Mouse (Mus musculus): ENCODE measurements around the gene Gpatch1. TPM values are rescaled to one million over a fixed set of nuclear protein-coding genes. Genes with fewer than 3 reads are reported as not detected.

Gene Gpatch1
- polyA plus RNA-seq, 1 experiment from 2014 or later, result 17.5 TPM

GRCm38 (mm10) chr7:35349886-35350684 lies 31.8 kb upstream of the Gpatch1 start:
- no peak overlapping the region for H3K9ac ChIP-seq (ENCODE audit: low read length)
- H3K27ac ChIP-seq (replicated peaks; ENCODE audit: low read depth, low read length), result no peak overlapping the region
- H3K9me3 ChIP-seq (ENCODE audit: control insufficient read depth, low read length), result no peaks in the 10 kb centered on the region
- ATAC-seq (ENCODE audit: insufficient number of reproducible peaks, low FRiP score, low TSS enrichment, low read depth) (no peak), DNase-seq (ENCODE audit: low spot score) (no peak)
- H3K27me3 ChIP-seq (ENCODE audit: control insufficient read depth, insufficient read depth, low read length), result no peaks in the 10 kb centered on the region
- H3K4me1 ChIP-seq (ENCODE audit: control insufficient read depth, insufficient read depth, low read length), result no peaks in the 10 kb centered on the region
- no peaks in the 10 kb centered on the region for H3K36me3 ChIP-seq (ENCODE audit: control insufficient read depth, insufficient read depth, low read length)
- no peak overlapping the region for H3K4me2 ChIP-seq (ENCODE audit: low read depth, severe bottlenecking)
- WGBS, result 90% methylated on average over 8 of the region's 8 CpGs
- no peak overlapping the region for H3K4me3 ChIP-seq (ENCODE audit: low read depth, low read length)

GRCm38 (mm10) chr7:35349022-35349421 lies 30.8 kb upstream of the Gpatch1 start:
- H3K4me2 ChIP-seq (ENCODE audit: low read depth, severe bottlenecking), result no peak overlapping the region
- no peak overlapping the region for H3K4me3 ChIP-seq (ENCODE audit: low read depth, low read length)
- no peaks in the 10 kb centered on the region for H3K27me3 ChIP-seq (ENCODE audit: control insufficient read depth, insufficient read depth, low read length)
- H3K27ac ChIP-seq (replicated peaks; ENCODE audit: low read depth, low read length), result no peak overlapping the region
- no peaks in the 10 kb centered on the region for H3K36me3 ChIP-seq (ENCODE audit: control insufficient read depth, insufficient read depth, low read length)
- H3K4me1 ChIP-seq (ENCODE audit: control insufficient read depth, insufficient read depth, low read length), result no peaks in the 10 kb centered on the region
- H3K9me3 ChIP-seq (ENCODE audit: control insufficient read depth, low read length), result no peaks in the 10 kb centered on the region
- no peak for ATAC-seq (ENCODE audit: insufficient number of reproducible peaks, low FRiP score, low TSS enrichment, low read depth)
- no peak for DNase-seq (ENCODE audit: low spot score)
- 87% methylated on average over 4 of the region's 4 CpGs for WGBS
- H3K9ac ChIP-seq (ENCODE audit: low read length), result no peak overlapping the region

- Histone ChIP-seq H3K4me3 (ENCODE audit: low read depth, low read length) (no peak overlapping the region), H3K27ac (replicated peaks; ENCODE audit: low read depth, low read length) (no peak overlapping the region), H3K27me3 (ENCODE audit: control insufficient read depth, insufficient read depth, low read length) (no peaks in the 10 kb centered on the region), H3K9me3 (ENCODE audit: control insufficient read depth, low read length) (no peaks in the 10 kb centered on the region), H3K4me2 (ENCODE audit: low read depth, severe bottlenecking) (no peak overlapping the region), H3K9ac (ENCODE audit: low read length) (no peak overlapping the region), H3K36me3 (ENCODE audit: control insufficient read depth, insufficient read depth, low read length) (no peaks in the 10 kb centered on the region), H3K4me1 (ENCODE audit: control insufficient read depth, insufficient read depth, low read length) (no peaks in the 10 kb centered on the region)
- DNase-seq (ENCODE audit: low spot score), result no peak
- WGBS, result 68% methylated on average over 18 of the region's 18 CpGs
- ATAC-seq (ENCODE audit: insufficient number of reproducible peaks, low FRiP score, low TSS enrichment, low read depth), result no peak
Measured at GRCm38 (mm10) chr7:35347918-35348700, 29.9 kb upstream of the Gpatch1 start.

GRCm38 (mm10) chr7:35344785-35345330 lies 26.6 kb upstream of the Gpatch1 start:
- Histone ChIP-seq H3K27me3 (ENCODE audit: control insufficient read depth, insufficient read depth, low read length) (no peaks in the 10 kb centered on the region), H3K4me3 (ENCODE audit: low read depth, low read length) (no peak overlapping the region), H3K27ac (replicated peaks; ENCODE audit: low read depth, low read length) (no peak overlapping the region), H3K4me2 (ENCODE audit: low read depth, severe bottlenecking) (no peak overlapping the region), H3K36me3 (ENCODE audit: control insufficient read depth, insufficient read depth, low read length) (no peaks in the 10 kb centered on the region), H3K9ac (ENCODE audit: low read length) (no peak overlapping the region), H3K4me1 (ENCODE audit: control insufficient read depth, insufficient read depth, low read length) (no peaks in the 10 kb centered on the region), H3K9me3 (ENCODE audit: control insufficient read depth, low read length) (no peaks in the 10 kb centered on the region)
- no peak for ATAC-seq (ENCODE audit: insufficient number of reproducible peaks, low FRiP score, low TSS enrichment, low read depth)
- no peak for DNase-seq (ENCODE audit: low spot score)
- WGBS, result 89% methylated on average over 5 of the region's 5 CpGs

GRCm38 (mm10) chr7:35342498-35342897 lies 24.3 kb upstream of the Gpatch1 start:
- ATAC-seq (ENCODE audit: insufficient number of reproducible peaks, low FRiP score, low TSS enrichment, low read depth) (no peak), DNase-seq (ENCODE audit: low spot score) (no peak)
- H3K27ac ChIP-seq (replicated peaks; ENCODE audit: low read depth, low read length), result no peak overlapping the region
- H3K4me2 ChIP-seq (ENCODE audit: low read depth, severe bottlenecking), result no peak overlapping the region
- no peaks in the 10 kb centered on the region for H3K4me1 ChIP-seq (ENCODE audit: control insufficient read depth, insufficient read depth, low read length)
- H3K9ac ChIP-seq (ENCODE audit: low read length), result no peak overlapping the region
- 79% methylated on average over 4 of the region's 4 CpGs for WGBS
- H3K4me3 ChIP-seq (ENCODE audit: low read depth, low read length), result no peak overlapping the region
- no peaks in the 10 kb centered on the region for H3K9me3 ChIP-seq (ENCODE audit: control insufficient read depth, low read length)
- H3K36me3 ChIP-seq (ENCODE audit: control insufficient read depth, insufficient read depth, low read length), result no peaks in the 10 kb centered on the region
- no peaks in the 10 kb centered on the region for H3K27me3 ChIP-seq (ENCODE audit: control insufficient read depth, insufficient read depth, low read length)

GRCm38 (mm10) chr7:35341282-35341681 lies 23.0 kb upstream of the Gpatch1 start:
- H3K36me3 ChIP-seq (ENCODE audit: control insufficient read depth, insufficient read depth, low read length), result no peaks in the 10 kb centered on the region
- 92% methylated on average over 6 of the region's 6 CpGs for WGBS
- no peak overlapping the region for H3K4me2 ChIP-seq (ENCODE audit: low read depth, severe bottlenecking)
- H3K27ac ChIP-seq (replicated peaks; ENCODE audit: low read depth, low read length), result no peak overlapping the region
- no peak overlapping the region for H3K4me3 ChIP-seq (ENCODE audit: low read depth, low read length)
- ATAC-seq (ENCODE audit: insufficient number of reproducible peaks, low FRiP score, low TSS enrichment, low read depth) (no peak), DNase-seq (ENCODE audit: low spot score) (no peak)
- no peaks in the 10 kb centered on the region for H3K27me3 ChIP-seq (ENCODE audit: control insufficient read depth, insufficient read depth, low read length)
- H3K9me3 ChIP-seq (ENCODE audit: control insufficient read depth, low read length), result no peaks in the 10 kb centered on the region
- H3K4me1 ChIP-seq (ENCODE audit: control insufficient read depth, insufficient read depth, low read length), result no peaks in the 10 kb centered on the region
- H3K9ac ChIP-seq (ENCODE audit: low read length), result no peak overlapping the region

- ATAC-seq (ENCODE audit: insufficient number of reproducible peaks, low FRiP score, low TSS enrichment, low read depth) (no peak), DNase-seq (ENCODE audit: low spot score) (no peak)
- Histone ChIP-seq H3K27ac (replicated peaks; ENCODE audit: low read depth, low read length) (no peak overlapping the region), H3K9me3 (ENCODE audit: control insufficient read depth, low read length) (no peaks in the 10 kb centered on the region), H3K9ac (ENCODE audit: low read length) (no peak overlapping the region), H3K4me1 (ENCODE audit: control insufficient read depth, insufficient read depth, low read length) (no peaks in the 10 kb centered on the region), H3K4me3 (ENCODE audit: low read depth, low read length) (no peak overlapping the region), H3K4me2 (ENCODE audit: low read depth, severe bottlenecking) (no peak overlapping the region), H3K27me3 (ENCODE audit: control insufficient read depth, insufficient read depth, low read length) (no peaks in the 10 kb centered on the region), H3K36me3 (ENCODE audit: control insufficient read depth, insufficient read depth, low read length) (no peaks in the 10 kb centered on the region)
- whole genome bisulfite sequencing, result 45% methylated on average over 5 of the region's 5 CpGs
Measured at GRCm38 (mm10) chr7:35340196-35340595, 22.0 kb upstream of the Gpatch1 start.

- H3K4me2 ChIP-seq (ENCODE audit: low read depth, severe bottlenecking), result peak overlapping the region; percentile 98
- H3K36me3 ChIP-seq (ENCODE audit: control insufficient read depth, insufficient read depth, low read length), result no peaks in the 10 kb centered on the region
- H3K9ac ChIP-seq (ENCODE audit: low read length), result peak overlapping the region; percentile 40
- peak overlapping the region; percentile 55 for H3K4me3 ChIP-seq (ENCODE audit: low read depth, low read length)
- no peak overlapping the region for H3K27ac ChIP-seq (replicated peaks; ENCODE audit: low read depth, low read length)
- ATAC-seq (ENCODE audit: insufficient number of reproducible peaks, low FRiP score, low TSS enrichment, low read depth) (peak; percentile 33), DNase-seq (ENCODE audit: low spot score) (peak; percentile 63)
- WGBS, result under 1% methylated on average over 51 of the region's 51 CpGs
- H3K27me3 ChIP-seq (ENCODE audit: control insufficient read depth, insufficient read depth, low read length), result no peaks in the 10 kb centered on the region
- no peaks in the 10 kb centered on the region; the same call in 1 of the 2 replicates for H3K4me1 ChIP-seq (ENCODE audit: control insufficient read depth, insufficient read depth, low read length)
- H3K9me3 ChIP-seq (ENCODE audit: control insufficient read depth, low read length), result no peaks in the 10 kb centered on the region
Measured at GRCm38 (mm10) chr7:35334527-35335452, 16.6 kb upstream of the Gpatch1 start.

Data from limb, embryonic 11.5 days (tissue).